Mouse (Mus musculus): ENCODE measurements at regions not wholly inside any gene's neighbourhood (a gene's known extent, or its start where the extent isn't known, plus 50 kb on each side); places are given as distances from the start of the nearest gene placed in this dataset.

- WGBS: 95% methylated on average over 4 of the region's 4 CpGs
- no peak overlapping the region for H3K27ac ChIP-seq (ENCODE audit: insufficient read depth, low read depth, low read length)
- H3K4me3 ChIP-seq (ENCODE audit: insufficient read depth, low read depth, low read length): no peak overlapping the region
- TF ChIP-seq CTCF (IDR thresholded peaks at IDR 0.05; ENCODE audit: insufficient read depth, low read depth, low read length): no peak
- no peak for TF ChIP-seq POLR2A (IDR thresholded peaks at IDR 0.05; ENCODE audit: insufficient read depth, low read depth, low read length)
- no peaks in the 10 kb centered on the region for H3K4me1 ChIP-seq (ENCODE audit: control insufficient read depth, insufficient read depth, low read length)
Measured at GRCm38 (mm10) chr1:125013301-125013700, 422.2 kb downstream of the Actr3 start.

- WGBS: 86% methylated on average over 2 of the region's 2 CpGs
- H3K4me3 ChIP-seq (ENCODE audit: insufficient read depth, low read depth, low read length): no peak overlapping the region
- H3K4me1 ChIP-seq (ENCODE audit: control insufficient read depth, insufficient read depth, low read length): no peaks in the 10 kb centered on the region
- TF ChIP-seq CTCF (IDR thresholded peaks at IDR 0.05; ENCODE audit: insufficient read depth, low read depth, low read length) (no peak), POLR2A (IDR thresholded peaks at IDR 0.05; ENCODE audit: insufficient read depth, low read depth, low read length) (no peak)
- H3K27ac ChIP-seq (ENCODE audit: insufficient read depth, low read depth, low read length): no peak overlapping the region
Measured at GRCm38 (mm10) chr1:125011893-125012292, 423.6 kb downstream of the Actr3 start.

- TF ChIP-seq CTCF (IDR thresholded peaks at IDR 0.05; ENCODE audit: insufficient read depth, low read depth, low read length): no peak
- no peak for TF ChIP-seq POLR2A (IDR thresholded peaks at IDR 0.05; ENCODE audit: insufficient read depth, low read depth, low read length)
- Histone ChIP-seq H3K27ac (ENCODE audit: insufficient read depth, low read depth, low read length) (no peak overlapping the region), H3K4me3 (ENCODE audit: insufficient read depth, low read depth, low read length) (no peak overlapping the region), H3K4me1 (ENCODE audit: control insufficient read depth, insufficient read depth, low read length) (no peaks in the 10 kb centered on the region)
- 51% methylated on average over 1 of the region's 1 CpGs for WGBS
Measured at GRCm38 (mm10) chr1:124997577-124997976, 437.9 kb downstream of the Actr3 start.

GRCm38 (mm10) chr1:124950849-124951248, 484.7 kb downstream of the Actr3 start:
- no peak for TF ChIP-seq CTCF (IDR thresholded peaks at IDR 0.05; ENCODE audit: insufficient read depth, low read depth, low read length)
- TF ChIP-seq POLR2A (IDR thresholded peaks at IDR 0.05; ENCODE audit: insufficient read depth, low read depth, low read length): no peak
- Histone ChIP-seq H3K4me3 (ENCODE audit: insufficient read depth, low read depth, low read length) (no peak overlapping the region), H3K4me1 (ENCODE audit: control insufficient read depth, insufficient read depth, low read length) (no peaks in the 10 kb centered on the region), H3K27ac (ENCODE audit: insufficient read depth, low read depth, low read length) (no peak overlapping the region)

GRCm38 (mm10) chr1:124904373-124904772, 531.2 kb downstream of the Actr3 start:
- TF ChIP-seq POLR2A (IDR thresholded peaks at IDR 0.05; ENCODE audit: insufficient read depth, low read depth, low read length) (no peak), CTCF (IDR thresholded peaks at IDR 0.05; ENCODE audit: insufficient read depth, low read depth, low read length) (no peak)
- no peaks in the 10 kb centered on the region for H3K4me1 ChIP-seq (ENCODE audit: control insufficient read depth, insufficient read depth, low read length)
- H3K4me3 ChIP-seq (ENCODE audit: insufficient read depth, low read depth, low read length): no peak overlapping the region
- no peak overlapping the region for H3K27ac ChIP-seq (ENCODE audit: insufficient read depth, low read depth, low read length)

- Histone ChIP-seq H3K27ac (ENCODE audit: insufficient read depth, low read depth, low read length) (no peak overlapping the region), H3K4me1 (ENCODE audit: control insufficient read depth, insufficient read depth, low read length) (no peaks in the 10 kb centered on the region), H3K4me3 (ENCODE audit: insufficient read depth, low read depth, low read length) (no peak overlapping the region)
- TF ChIP-seq CTCF (IDR thresholded peaks at IDR 0.05; ENCODE audit: insufficient read depth, low read depth, low read length): no peak
- TF ChIP-seq POLR2A (IDR thresholded peaks at IDR 0.05; ENCODE audit: insufficient read depth, low read depth, low read length): no peak
- 68% methylated on average over 3 of the region's 3 CpGs for WGBS
Measured at GRCm38 (mm10) chr1:124871148-124871547, 564.4 kb downstream of the Actr3 start.

- Histone ChIP-seq H3K4me3 (ENCODE audit: insufficient read depth, low read depth, low read length) (no peak overlapping the region), H3K4me1 (ENCODE audit: control insufficient read depth, insufficient read depth, low read length) (no peaks in the 10 kb centered on the region), H3K27ac (ENCODE audit: insufficient read depth, low read depth, low read length) (no peak overlapping the region)
- TF ChIP-seq POLR2A (IDR thresholded peaks at IDR 0.05; ENCODE audit: insufficient read depth, low read depth, low read length) (no peak), CTCF (IDR thresholded peaks at IDR 0.05; ENCODE audit: insufficient read depth, low read depth, low read length) (no peak)
- 62% methylated on average over 3 of the region's 3 CpGs for WGBS
Measured at GRCm38 (mm10) chr1:124866248-124866647, 569.3 kb downstream of the Actr3 start.

- TF ChIP-seq CTCF (IDR thresholded peaks at IDR 0.05; ENCODE audit: insufficient read depth, low read depth, low read length) (no peak), POLR2A (IDR thresholded peaks at IDR 0.05; ENCODE audit: insufficient read depth, low read depth, low read length) (no peak)
- 60% methylated on average over 6 of the region's 6 CpGs for WGBS
- no peak overlapping the region for H3K27ac ChIP-seq (ENCODE audit: insufficient read depth, low read depth, low read length)
- no peaks in the 10 kb centered on the region for H3K4me1 ChIP-seq (ENCODE audit: control insufficient read depth, insufficient read depth, low read length)
- H3K4me3 ChIP-seq (ENCODE audit: insufficient read depth, low read depth, low read length): no peak overlapping the region
Measured at GRCm38 (mm10) chr1:124845681-124846080, 589.8 kb downstream of the Actr3 start.

GRCm38 (mm10) chr1:124825717-124826116, 609.8 kb downstream of the Actr3 start:
- TF ChIP-seq POLR2A (IDR thresholded peaks at IDR 0.05; ENCODE audit: insufficient read depth, low read depth, low read length) (no peak), CTCF (IDR thresholded peaks at IDR 0.05; ENCODE audit: insufficient read depth, low read depth, low read length) (no peak)
- no peaks in the 10 kb centered on the region for H3K4me1 ChIP-seq (ENCODE audit: control insufficient read depth, insufficient read depth, low read length)
- WGBS: 89% methylated on average over 7 of the region's 7 CpGs
- H3K27ac ChIP-seq (ENCODE audit: insufficient read depth, low read depth, low read length): no peak overlapping the region
- no peak overlapping the region for H3K4me3 ChIP-seq (ENCODE audit: insufficient read depth, low read depth, low read length)

- TF ChIP-seq POLR2A (IDR thresholded peaks at IDR 0.05; ENCODE audit: insufficient read depth, low read depth, low read length): no peak
- no peak for TF ChIP-seq CTCF (IDR thresholded peaks at IDR 0.05; ENCODE audit: insufficient read depth, low read depth, low read length)
- 29% methylated on average over 2 of the region's 2 CpGs for WGBS
- Histone ChIP-seq H3K4me1 (ENCODE audit: control insufficient read depth, insufficient read depth, low read length) (no peaks in the 10 kb centered on the region), H3K4me3 (ENCODE audit: insufficient read depth, low read depth, low read length) (no peak overlapping the region), H3K27ac (ENCODE audit: insufficient read depth, low read depth, low read length) (no peak overlapping the region)
Measured at GRCm38 (mm10) chr1:124793026-124793425, 642.5 kb downstream of the Actr3 start.

All from olfactory bulb, adult 2 months (tissue).